Mouse (Mus musculus) CH12.LX (cell line): Measurements from ENCODE around the gene Cpne5. TPM values are rescaled to one million over a fixed set of nuclear protein-coding genes. Genes with fewer than 3 reads are reported as not detected.
A peak's percentile ranks its signal among the peaks of the same experiment; 100 is the strongest.

ENCODE experiments used
- DNase-seq: peaks from one replicate; pipeline ENCODE4 v3.0.0-alpha.2; 2013; ENCODE audit errors: extremely low read depth
- H3K27ac ChIP-seq: 2 replicates; pipeline ENCODE4 v1.5.1; 2012; ENCODE audit warnings: low read depth, mild to moderate bottlenecking, control low read depth, moderate library complexity; ENCODE audit not compliant: insufficient read depth
- H3K27me3 ChIP-seq: replicated peaks from 2 replicates; pipeline ENCODE3; 2012; ENCODE audit warnings: inconsistent platforms
- H3K36me3 ChIP-seq, 2 experiments: replicated peaks in 1 of 2; 2 replicates each; pipeline versions ENCODE3 to v1.6.1; 2012; ENCODE audit warnings: inconsistent platforms in 1 of 2, low read length in 1 of 2, mild to moderate bottlenecking in 1 of 2, mixed read lengths in 1 of 2, moderate library complexity in 1 of 2; ENCODE audit not compliant: control insufficient read depth in 1 of 2, insufficient read depth in 1 of 2
- H3K4me1 ChIP-seq, 2 experiments: 2 replicates each; pipeline ENCODE4 v1.6.1; 2012; ENCODE audit warnings: inconsistent platforms in 1 of 2, moderate library complexity in 1 of 2; ENCODE audit not compliant: insufficient read depth in 2 of 2, control insufficient read depth in 1 of 2
- H3K4me2 ChIP-seq: 2 replicates; pipeline ENCODE4 v1.6.1; 2012; ENCODE audit warnings: low read depth, mild to moderate bottlenecking, control low read depth; ENCODE audit not compliant: poor library complexity, insufficient read depth, severe bottlenecking
- H3K4me3 ChIP-seq, 3 experiments: fragments of 150-350 bp in 1 of 3; sonication (generic) in 1 of 3; replicated peaks in 1 of 3; 2 replicates each; pipeline versions ENCODE3 to v1.5.1; 2011 to 2012; ENCODE audit warnings: low read depth in 2 of 3, low read length in 2 of 3, mild to moderate bottlenecking in 2 of 3, moderate library complexity in 2 of 3, control low read depth in 1 of 3, improper control_type of control experiment in 1 of 3, inconsistent platforms in 1 of 3, mixed read lengths in 1 of 3; ENCODE audit not compliant: poor library complexity in 1 of 3
- H3K79me2 ChIP-seq: replicated peaks from 2 replicates; pipeline ENCODE4 v1.6.1; 2012; ENCODE audit warnings: mild to moderate bottlenecking, moderate library complexity; ENCODE audit not compliant: control insufficient read depth, poor library complexity, insufficient read depth, severe bottlenecking; ENCODE audit errors: extremely low read depth
- H3K9ac ChIP-seq: 2 replicates; pipeline ENCODE4 v1.6.1; 2012; ENCODE audit warnings: low read depth, mild to moderate bottlenecking, control low read depth, moderate library complexity; ENCODE audit not compliant: insufficient read depth
- H3K9me3 ChIP-seq: replicated peaks from 2 replicates; pipeline ENCODE3; 2012; ENCODE audit warnings: low read length, inconsistent platforms, mixed read lengths
- BHLHE40 ChIP-seq: IDR thresholded peaks from 2 replicates; pipeline ENCODE4 v1.6.1; 2011; ENCODE audit warnings: mild to moderate bottlenecking, low read depth, low read length, improper control_type of control experiment
- CHD1 ChIP-seq: IDR thresholded peaks from 2 replicates; pipeline ENCODE4 v1.6.1; 2012; ENCODE audit warnings: low read depth, low read length, improper control_type of control experiment, inconsistent platforms
- CHD2 ChIP-seq: IDR thresholded peaks from 2 replicates; pipeline ENCODE4 v1.6.1; 2011; ENCODE audit warnings: low read length, improper control_type of control experiment
- E2F4 ChIP-seq: IDR thresholded peaks from 2 replicates; pipeline ENCODE4 v1.6.1; 2011; ENCODE audit warnings: low read depth, low read length, improper control_type of control experiment; ENCODE audit not compliant: insufficient replicate concordance
- GABPA ChIP-seq: IDR thresholded peaks from 2 replicates; pipeline ENCODE4 v1.6.1; 2012; ENCODE audit warnings: low read depth, low read length, improper control_type of control experiment, inconsistent platforms; ENCODE audit not compliant: insufficient replicate concordance
- HCFC1 ChIP-seq: IDR thresholded peaks from 2 replicates; pipeline ENCODE4 v1.6.1; 2012; ENCODE audit warnings: low read depth, mild to moderate bottlenecking, inconsistent platforms, low read length, improper control_type of control experiment
- MAFK ChIP-seq: IDR thresholded peaks from 2 replicates; pipeline ENCODE4 v1.6.1; 2011; ENCODE audit warnings: low read length, improper control_type of control experiment; ENCODE audit not compliant: insufficient replicate concordance
- MAX ChIP-seq: IDR thresholded peaks from 2 replicates; pipeline ENCODE4 v1.6.1; 2011; ENCODE audit warnings: low read length, improper control_type of control experiment
- MEF2A ChIP-seq: IDR thresholded peaks from 2 replicates; pipeline ENCODE4 v1.6.1; 2014; ENCODE audit warnings: low read depth, mild to moderate bottlenecking, inconsistent platforms, low read length, improper control_type of control experiment, borderline replicate concordance
- MXI1 ChIP-seq: IDR thresholded peaks from 2 replicates; pipeline ENCODE4 v1.6.1; 2011; ENCODE audit warnings: mild to moderate bottlenecking, low read depth, low read length, improper control_type of control experiment
- MYC ChIP-seq: IDR thresholded peaks from 2 replicates; pipeline ENCODE4 v1.6.1; 2011; ENCODE audit warnings: low read depth, mild to moderate bottlenecking, improper control_type of control experiment, low read length
- POLR2A ChIP-seq: IDR thresholded peaks from 2 replicates; pipeline ENCODE4 v1.6.1; 2011; ENCODE audit warnings: low read depth, mild to moderate bottlenecking, improper control_type of control experiment, low read length
- SIN3A ChIP-seq: IDR thresholded peaks from 2 replicates; pipeline ENCODE4 v1.6.1; 2012; ENCODE audit warnings: low read length, improper control_type of control experiment, inconsistent platforms
- SMC3 ChIP-seq: IDR thresholded peaks from 2 replicates; pipeline ENCODE4 v1.6.1; 2011; ENCODE audit warnings: low read depth, low read length, improper control_type of control experiment
- TBP ChIP-seq: conservative IDR thresholded peaks from 2 replicates; pipeline ENCODE4 v1.6.1; 2011; ENCODE audit warnings: low read depth, low read length, improper control_type of control experiment
- UBTF ChIP-seq: IDR thresholded peaks from 2 replicates; pipeline ENCODE4 v1.6.1; 2012; ENCODE audit warnings: low read depth, mild to moderate bottlenecking, inconsistent platforms, low read length, improper control_type of control experiment, moderate library complexity
- ZKSCAN1 ChIP-seq: IDR thresholded peaks from 2 replicates; pipeline ENCODE4 v1.6.1; 2012; ENCODE audit warnings: low read depth, inconsistent platforms, low read length, improper control_type of control experiment, borderline replicate concordance
- ZMIZ1 ChIP-seq: IDR thresholded peaks from 2 replicates; pipeline ENCODE4 v1.6.1; 2012; ENCODE audit warnings: low read depth, mild to moderate bottlenecking, inconsistent platforms, low read length, improper control_type of control experiment
- dilution Hi-C: fragments of 300-500 bp; cut with MboI; formaldehyde crosslinking; loops from 2 replicates; pipeline ENCODE4 v1.14.3; 2020; ENCODE audit warnings: low sequenced_read_pairs; ENCODE audit not compliant: extremely low pct_unique_long_range_greater_than_20kb, extremely low pct_ligation_motif_present
- in situ Hi-C: fragments of 300-500 bp; cut with MboI; formaldehyde crosslinking; loops from 3 replicates; pipeline ENCODE4 v1.14.3; 2019; ENCODE audit warnings: low sequenced_read_pairs, low pct_ligation_motif_present, low pct_unique_long_range_greater_than_20kb, mixed read lengths
- polyA plus RNA-seq: library from polyadenylated mRNA; unstranded; fragments of >175 nt; gene quantifications from 2 replicates; pipeline ENCODE4 v1.2.1, GENCODE M21; 2012; ENCODE audit warnings: low read depth; ENCODE audit not compliant: insufficient read length
- total RNA-seq, 2 experiments: library from RNA; depleted of rRNA; stranded (reverse); fragments of 300-350 nt in 1 of 2; fragments of >200 nt in 1 of 2; gene quantifications; 2 replicates each; pipeline ENCODE4 v1.2.3; 2012 to 2014

The Cpne5 gene
- total and polyA plus RNA-seq, 3 experiments, result 0.68 to 1.9 (median 1.3) TPM

GRCm38 (mm10) chr17:29253684-29254083 lies 15.7 kb upstream of the Cpne5 start:
- Histone ChIP-seq H3K36me3 (peaks cover 71 to 89% of the 10 kb centered on the region in 2 experiments), H3K27ac (peak overlapping the region; percentile 13; the same call in 1 of the 2 replicates), H3K4me3 (no peak overlapping the region), H3K9me3 (no peaks in the 10 kb centered on the region), H3K79me2 (peaks cover 47% of the 10 kb centered on the region), H3K27me3 (no peaks in the 10 kb centered on the region), H3K4me2 (no peak overlapping the region), H3K4me1 (peaks cover 8 to 37% of the 10 kb centered on the region in 2 experiments), H3K9ac (no peak overlapping the region)
- dilution Hi-C loops (no loop called here), in situ Hi-C loops (no loop called here)
- DNase-seq, result no peak
- no peak for TF ChIP-seq MAX
- TF ChIP-seq E2F4, result no peak
- no peak for TF ChIP-seq GABPA
- no peak for TF ChIP-seq CHD1
- TF ChIP-seq MEF2A, result peak; percentile 24; the same call in 1 of the 2 replicates
- no peak for TF ChIP-seq ZMIZ1
- TF ChIP-seq BHLHE40, result peak; percentile 59
- TF ChIP-seq MYC, result no peak
- TF ChIP-seq UBTF, result no peak
- no peak for TF ChIP-seq POLR2A
- no peak for TF ChIP-seq MAFK

DNA sequence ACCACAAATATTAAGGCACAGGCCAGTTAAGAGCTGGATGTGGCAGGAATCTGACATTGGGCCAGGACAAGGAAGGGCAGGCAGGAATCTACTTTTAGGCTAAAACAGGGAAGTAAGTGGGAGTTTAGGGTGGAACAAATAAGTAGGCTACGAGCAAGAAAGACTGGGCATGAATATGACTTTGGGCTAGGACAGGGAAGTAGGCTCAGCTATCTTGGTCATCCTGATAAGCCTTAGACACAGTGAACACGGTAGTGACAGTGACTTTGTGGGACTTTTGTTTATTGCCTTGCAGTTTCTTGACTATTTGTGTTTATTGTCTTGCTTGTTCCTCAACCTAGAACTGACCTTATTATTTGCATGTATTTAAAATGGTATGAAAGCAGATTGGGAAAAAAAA lies 15.3 kb upstream of the Cpne5 start:
- H3K9ac ChIP-seq, result no peak overlapping the region
- H3K4me3 ChIP-seq, result no peak overlapping the region
- TF ChIP-seq TBP, result no peak
- no peak for TF ChIP-seq MXI1
- TF ChIP-seq HCFC1, result no peak
- no peak for TF ChIP-seq CHD2
- no peak for TF ChIP-seq ZKSCAN1
- TF ChIP-seq SIN3A, result no peak
- TF ChIP-seq SMC3, result no peak
- no peaks in the 10 kb centered on the region for H3K27me3 ChIP-seq
- H3K4me2 ChIP-seq, result no peak overlapping the region
- in situ Hi-C loops, result no loop called here
- H3K4me1 ChIP-seq, result peaks cover 8 to 33% of the 10 kb centered on the region in 2 experiments
- H3K27ac ChIP-seq, result no peak overlapping the region
- peaks cover 43% of the 10 kb centered on the region for H3K79me2 ChIP-seq
- dilution Hi-C loops, result no loop called here
- peaks cover 70 to 89% of the 10 kb centered on the region in 2 experiments for H3K36me3 ChIP-seq
- DNase-seq, result no peak
- H3K9me3 ChIP-seq, result no peaks in the 10 kb centered on the region
